Mouse (Mus musculus): ENCODE measurements around the gene Wfdc21. TPM values are rescaled to one million over a fixed set of nuclear protein-coding genes. Genes with fewer than 3 reads are reported as not detected.
A peak's percentile ranks its signal among the peaks of the same experiment; 100 is the strongest.

Wfdc21 gene
- not detected in 2 replicates for polyA plus RNA-seq (2016; fragmentation: Nextera tagmentation; extraction: Ambion mirVana)

GRCm38 (mm10) chr11:83746681-83747080 is at the start of gene Wfdc21:
Gene Wfdc21 (plus strand): TSS chr11:83746940.
- Histone ChIP-seq H3K4me3 (no peak within 1 kb of the TSS), H3K9me3 (no peaks in the 10 kb centered on the region), H3K27ac (no peak within 1 kb of the TSS), H3K4me1 (no peaks in the 10 kb centered on the region), H3K36me3 (no peaks in the 10 kb centered on the region), H3K27me3 (ENCODE audit: insufficient read depth, poor library complexity, severe bottlenecking) (peaks cover 45% of the 10 kb centered on the region)
- 75% methylated on average over 5 of the region's 5 CpGs for WGBS
- no peak for DNase-seq (ENCODE audit: low spot score)

GRCm38 (mm10) chr11:83703705-83704104 is 43.0 kb upstream of the Wfdc21 start, which contains the start of gene Wfdc17:
Gene Wfdc17 (plus strand): TSS chr11:83703991.
- no peaks in the 10 kb centered on the region for H3K36me3 ChIP-seq
- 64% methylated on average over 1 of the region's 1 CpGs for WGBS

GRCm38 (mm10) chr11:83708715-83709114 is 38.0 kb upstream of the Wfdc21 start, which contains the start of gene Wfdc18:
Gene Wfdc18 (plus strand): TSS chr11:83709015.
- Histone ChIP-seq H3K27ac (no peak within 1 kb of the TSS), H3K9me3 (no peaks in the 10 kb centered on the region), H3K4me3 (no peak within 1 kb of the TSS), H3K36me3 (no peaks in the 10 kb centered on the region), H3K27me3 (ENCODE audit: insufficient read depth, poor library complexity, severe bottlenecking) (no peaks in the 10 kb centered on the region), H3K4me1 (no peaks in the 10 kb centered on the region)
- 68% methylated on average over 4 of the region's 4 CpGs for WGBS
- DNase-seq (ENCODE audit: low spot score): no peak

More at GRCm38 (mm10) chr11:83703705-83704104, 43.0 kb upstream of the Wfdc21 start, which contains the start of gene Wfdc17:
- DNase-seq (ENCODE audit: low spot score): no peak
- H3K27me3 ChIP-seq (ENCODE audit: insufficient read depth, poor library complexity, severe bottlenecking): no peaks in the 10 kb centered on the region
- H3K4me1 ChIP-seq: no peaks in the 10 kb centered on the region
- no peak within 1 kb of the TSS for H3K27ac ChIP-seq
- H3K9me3 ChIP-seq: no peaks in the 10 kb centered on the region
- H3K4me3 ChIP-seq: no peak within 1 kb of the TSS

- 87% methylated on average over 5 of the region's 5 CpGs for WGBS
- no peak for DNase-seq (ENCODE audit: low spot score)
- H3K36me3 ChIP-seq: no peaks in the 10 kb centered on the region
- no peak overlapping the region for H3K27ac ChIP-seq
- no peaks in the 10 kb centered on the region for H3K9me3 ChIP-seq
- H3K27me3 ChIP-seq (ENCODE audit: insufficient read depth, poor library complexity, severe bottlenecking): no peaks in the 10 kb centered on the region
- H3K4me3 ChIP-seq: no peak overlapping the region
- no peaks in the 10 kb centered on the region for H3K4me1 ChIP-seq
Measured at GRCm38 (mm10) chr11:83709683-83710082, 37.1 kb upstream of the Wfdc21 start.

- DNase-seq (ENCODE audit: low spot score): no peak
- no peaks in the 10 kb centered on the region for H3K4me1 ChIP-seq
- no peaks in the 10 kb centered on the region for H3K27me3 ChIP-seq (ENCODE audit: insufficient read depth, poor library complexity, severe bottlenecking)
- no peak overlapping the region for H3K27ac ChIP-seq
- no peaks in the 10 kb centered on the region for H3K9me3 ChIP-seq
- no peak overlapping the region for H3K4me3 ChIP-seq
- WGBS: 75% methylated on average over 1 of the region's 1 CpGs
- no peaks in the 10 kb centered on the region for H3K36me3 ChIP-seq
Measured at GRCm38 (mm10) chr11:83712671-83713070, 34.1 kb upstream of the Wfdc21 start.

GRCm38 (mm10) chr11:83713925-83714324 is 32.8 kb upstream of the Wfdc21 start:
- no peak for DNase-seq (ENCODE audit: low spot score)
- H3K9me3 ChIP-seq: no peaks in the 10 kb centered on the region
- H3K27me3 ChIP-seq (ENCODE audit: insufficient read depth, poor library complexity, severe bottlenecking): no peaks in the 10 kb centered on the region
- no peaks in the 10 kb centered on the region for H3K36me3 ChIP-seq
- no peak overlapping the region for H3K27ac ChIP-seq
- 83% methylated on average over 2 of the region's 2 CpGs for WGBS
- H3K4me3 ChIP-seq: no peak overlapping the region
- no peaks in the 10 kb centered on the region for H3K4me1 ChIP-seq

GRCm38 (mm10) chr11:83717042-83717665 is 29.6 kb upstream of the Wfdc21 start:
- H3K27me3 ChIP-seq (ENCODE audit: insufficient read depth, poor library complexity, severe bottlenecking): no peaks in the 10 kb centered on the region
- H3K9me3 ChIP-seq: no peaks in the 10 kb centered on the region
- H3K4me3 ChIP-seq: no peak overlapping the region
- H3K4me1 ChIP-seq: no peaks in the 10 kb centered on the region
- DNase-seq (ENCODE audit: low spot score): no peak
- H3K36me3 ChIP-seq: no peaks in the 10 kb centered on the region
- 79% methylated on average over 6 of the region's 6 CpGs for WGBS
- H3K27ac ChIP-seq: no peak overlapping the region

- DNase-seq (ENCODE audit: low spot score): no peak
- no peaks in the 10 kb centered on the region for H3K27me3 ChIP-seq (ENCODE audit: insufficient read depth, poor library complexity, severe bottlenecking)
- H3K9me3 ChIP-seq: no peaks in the 10 kb centered on the region
- H3K4me1 ChIP-seq: no peaks in the 10 kb centered on the region
- no peak overlapping the region for H3K27ac ChIP-seq
- no peaks in the 10 kb centered on the region for H3K36me3 ChIP-seq
- H3K4me3 ChIP-seq: no peak overlapping the region
Measured at GRCm38 (mm10) chr11:83720766-83721165, 26.0 kb upstream of the Wfdc21 start.

GRCm38 (mm10) chr11:83728757-83729432 is 17.8 kb upstream of the Wfdc21 start:
- Histone ChIP-seq H3K27ac (no peak overlapping the region), H3K27me3 (ENCODE audit: insufficient read depth, poor library complexity, severe bottlenecking) (no peaks in the 10 kb centered on the region), H3K36me3 (no peaks in the 10 kb centered on the region), H3K4me1 (no peaks in the 10 kb centered on the region), H3K9me3 (no peaks in the 10 kb centered on the region), H3K4me3 (no peak overlapping the region)
- 51% methylated on average over 3 of the region's 3 CpGs for WGBS
- no peak for DNase-seq (ENCODE audit: low spot score)

- peak; percentile 28 for DNase-seq (ENCODE audit: low spot score)
- Histone ChIP-seq H3K4me1 (no peaks in the 10 kb centered on the region), H3K27ac (no peak overlapping the region), H3K27me3 (ENCODE audit: insufficient read depth, poor library complexity, severe bottlenecking) (no peaks in the 10 kb centered on the region), H3K9me3 (no peaks in the 10 kb centered on the region), H3K36me3 (no peaks in the 10 kb centered on the region), H3K4me3 (no peak overlapping the region)
- WGBS: 64% methylated on average over 1 of the region's 1 CpGs
Measured at GRCm38 (mm10) chr11:83731116-83731515, 15.6 kb upstream of the Wfdc21 start.

GRCm38 (mm10) chr11:83733071-83733640 is 13.6 kb upstream of the Wfdc21 start:
- Histone ChIP-seq H3K27ac (no peak overlapping the region), H3K4me3 (no peak overlapping the region), H3K36me3 (no peaks in the 10 kb centered on the region), H3K27me3 (ENCODE audit: insufficient read depth, poor library complexity, severe bottlenecking) (no peaks in the 10 kb centered on the region), H3K4me1 (no peaks in the 10 kb centered on the region), H3K9me3 (no peaks in the 10 kb centered on the region)
- DNase-seq (ENCODE audit: low spot score): no peak
- 73% methylated on average over 5 of the region's 5 CpGs for WGBS

- 77% methylated on average over 1 of the region's 1 CpGs for WGBS
- Histone ChIP-seq H3K4me3 (no peak overlapping the region), H3K4me1 (no peaks in the 10 kb centered on the region), H3K27ac (no peak overlapping the region), H3K27me3 (ENCODE audit: insufficient read depth, poor library complexity, severe bottlenecking) (no peaks in the 10 kb centered on the region), H3K9me3 (no peaks in the 10 kb centered on the region), H3K36me3 (no peaks in the 10 kb centered on the region)
- no peak for DNase-seq (ENCODE audit: low spot score)
Measured at GRCm38 (mm10) chr11:83734215-83734614, 12.5 kb upstream of the Wfdc21 start.

GRCm38 (mm10) chr11:83735881-83736280 is 10.9 kb upstream of the Wfdc21 start:
- Histone ChIP-seq H3K27ac (no peak overlapping the region), H3K9me3 (no peaks in the 10 kb centered on the region), H3K27me3 (ENCODE audit: insufficient read depth, poor library complexity, severe bottlenecking) (no peaks in the 10 kb centered on the region), H3K4me3 (no peak overlapping the region), H3K36me3 (no peaks in the 10 kb centered on the region), H3K4me1 (no peaks in the 10 kb centered on the region)
- DNase-seq (ENCODE audit: low spot score): no peak
- WGBS: 50% methylated on average over 2 of the region's 2 CpGs

Measured in heart, embryonic 10.5 days (tissue).